Mouse (Mus musculus) heart, embryonic 11.5 days (tissue): ENCODE measurements at regions not wholly inside any gene's neighbourhood (a gene's known extent, or its start where the extent isn't known, plus 50 kb on each side); places are given as distances from the start of the nearest gene placed in this dataset.

Source experiments
- ATAC-seq: fragments of 200-750 bp; cut with Nextera tagmentation; replicated peaks from 2 replicates; pipeline ENCODE4 v1.8.0; 2017; ENCODE audit warnings: moderate library complexity; ENCODE audit not compliant: insufficient number of reproducible peaks, low FRiP score, low TSS enrichment
- H3K27ac ChIP-seq: fragments of 300-500 bp; sonication (generic); 2 replicates; pipeline ENCODE4 v1.5.1; 2014; ENCODE audit warnings: mild to moderate bottlenecking, low read depth, low read length
- H3K27me3 ChIP-seq: fragments of 300-500 bp; sonication (generic); 2 replicates; pipeline ENCODE4 v1.6.1; 2014; ENCODE audit warnings: mild to moderate bottlenecking, low read length, mixed read lengths; ENCODE audit not compliant: control insufficient read depth, insufficient read depth
- H3K36me3 ChIP-seq: fragments of 300-500 bp; sonication (generic); 2 replicates; pipeline ENCODE4 v1.6.1; 2014; ENCODE audit warnings: mild to moderate bottlenecking, low read length, moderate library complexity, mixed read lengths; ENCODE audit not compliant: control insufficient read depth, insufficient read depth
- H3K4me1 ChIP-seq: fragments of 300-500 bp; sonication (generic); 2 replicates; pipeline ENCODE4 v1.6.1; 2014; ENCODE audit warnings: low read length; ENCODE audit not compliant: control insufficient read depth, insufficient read depth
- H3K4me2 ChIP-seq: fragments of 300-500 bp; sonication (generic); 2 replicates; pipeline ENCODE4 v1.6.1; 2014; ENCODE audit warnings: mild to moderate bottlenecking, moderate library complexity
- H3K4me3 ChIP-seq: fragments of 300-500 bp; sonication (generic); 2 replicates; pipeline ENCODE4 v1.5.1; 2014; ENCODE audit warnings: low read depth, low read length
- H3K9ac ChIP-seq: fragments of 300-500 bp; sonication (generic); 2 replicates; pipeline ENCODE4 v1.6.1; 2014; ENCODE audit warnings: mild to moderate bottlenecking, low read depth, low read length, moderate library complexity
- H3K9me3 ChIP-seq: fragments of 300-500 bp; sonication (generic); replicated peaks from 2 replicates; pipeline ENCODE4 v1.6.1; 2016; ENCODE audit warnings: low read length; ENCODE audit not compliant: control insufficient read depth
- WGBS: fragments of 180-500 bp; shearing (Covaris S2); extraction: QIAGEN DNeasy Blood & Tissue Kit; methylation state at CpG from one replicate; pipeline ENCODE4 v1.1.7; 2014; ENCODE audit not compliant: insufficient replicate concordance; 5-methylcytosine and 5-hydroxymethylcytosine counted together

DNA sequence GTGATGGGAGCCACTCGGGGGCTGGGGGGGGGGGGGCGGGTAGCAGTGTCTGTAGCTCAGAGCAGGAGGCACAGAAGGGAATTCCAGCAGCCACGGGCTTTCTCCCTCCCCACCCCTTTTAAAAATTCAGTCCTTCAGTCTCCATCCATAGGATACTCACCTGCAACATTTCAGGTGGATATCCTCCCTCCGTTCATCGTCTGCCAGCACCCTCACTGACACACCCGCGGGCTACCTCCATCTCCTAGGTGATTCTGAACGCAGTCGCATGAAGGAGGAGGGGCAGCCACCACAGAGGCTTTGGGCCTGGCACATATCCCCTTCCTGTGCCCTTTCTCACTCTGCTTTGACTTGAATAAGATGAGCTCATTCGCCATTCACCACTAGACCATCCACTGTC, 79.4 kb upstream of the Tspan2 start:
- Histone ChIP-seq H3K27ac (no peak overlapping the region), H3K9me3 (no peaks in the 10 kb centered on the region), H3K4me1 (no peaks in the 10 kb centered on the region), H3K4me3 (no peak overlapping the region), H3K36me3 (no peaks in the 10 kb centered on the region), H3K9ac (no peak overlapping the region), H3K27me3 (no peaks in the 10 kb centered on the region), H3K4me2 (no peak overlapping the region)
- no peak for ATAC-seq
- 76% methylated on average over 10 of the region's 10 CpGs for WGBS

GRCm38 (mm10) chr3:102657116-102657515, 77.2 kb upstream of the Tspan2 start:
- no peak overlapping the region for H3K27ac ChIP-seq
- 73% methylated on average over 7 of the region's 7 CpGs for WGBS
- H3K4me3 ChIP-seq: no peak overlapping the region
- no peaks in the 10 kb centered on the region for H3K36me3 ChIP-seq
- ATAC-seq: no peak
- H3K9ac ChIP-seq: no peak overlapping the region
- H3K27me3 ChIP-seq: no peaks in the 10 kb centered on the region
- no peaks in the 10 kb centered on the region for H3K4me1 ChIP-seq
- H3K9me3 ChIP-seq: no peaks in the 10 kb centered on the region
- no peak overlapping the region for H3K4me2 ChIP-seq

GRCm38 (mm10) chr3:102657531-102658060, 76.7 kb upstream of the Tspan2 start:
- WGBS: 79% methylated on average over 7 of the region's 7 CpGs
- Histone ChIP-seq H3K36me3 (no peaks in the 10 kb centered on the region), H3K27ac (no peak overlapping the region), H3K27me3 (no peaks in the 10 kb centered on the region), H3K4me3 (no peak overlapping the region), H3K4me2 (no peak overlapping the region), H3K9me3 (no peaks in the 10 kb centered on the region), H3K4me1 (no peaks in the 10 kb centered on the region), H3K9ac (no peak overlapping the region)
- ATAC-seq: no peak

GRCm38 (mm10) chr3:102659352-102659751, 75.0 kb upstream of the Tspan2 start:
- no peaks in the 10 kb centered on the region for H3K9me3 ChIP-seq
- no peak for ATAC-seq
- no peaks in the 10 kb centered on the region for H3K36me3 ChIP-seq
- no peak overlapping the region for H3K9ac ChIP-seq
- no peak overlapping the region for H3K4me2 ChIP-seq
- 0 out of 2 replicates have a peak, but pooled peaks cover 2% of the 10 kb centered on the region for H3K27me3 ChIP-seq
- H3K27ac ChIP-seq: no peak overlapping the region
- WGBS: 72% methylated on average over 5 of the region's 5 CpGs
- H3K4me1 ChIP-seq: no peaks in the 10 kb centered on the region
- no peak overlapping the region for H3K4me3 ChIP-seq

GRCm38 (mm10) chr3:102661296-102661695, 73.0 kb upstream of the Tspan2 start:
- Histone ChIP-seq H3K27ac (no peak overlapping the region), H3K9me3 (no peaks in the 10 kb centered on the region), H3K9ac (no peak overlapping the region), H3K27me3 (0 out of 2 replicates have a peak, but pooled peaks cover 2% of the 10 kb centered on the region), H3K4me2 (no peak overlapping the region), H3K36me3 (no peaks in the 10 kb centered on the region), H3K4me1 (0 out of 2 replicates have a peak, but pooled peaks cover 2% of the 10 kb centered on the region), H3K4me3 (no peak overlapping the region)
- ATAC-seq: no peak
- 86% methylated on average over 7 of the region's 7 CpGs for WGBS

DNA sequence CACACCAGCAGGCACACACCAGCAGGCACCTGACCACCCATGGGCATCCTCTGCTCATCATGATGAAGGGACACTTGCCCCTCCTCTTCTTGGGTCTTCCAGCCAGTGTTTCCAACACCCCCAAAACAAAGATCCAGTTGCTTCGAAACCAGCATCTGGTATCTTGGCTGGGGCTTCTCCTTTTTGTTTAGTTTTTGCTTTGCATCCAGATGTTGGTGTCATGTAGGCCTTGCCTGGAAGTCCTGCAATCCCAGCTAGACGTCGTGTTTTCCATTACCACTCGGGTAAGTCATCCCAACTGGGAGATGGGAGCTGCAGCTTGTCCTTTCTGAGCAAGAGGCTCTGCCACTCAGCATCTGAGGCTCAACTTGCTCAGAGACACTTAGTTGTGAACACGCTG, 70.6 kb upstream of the Tspan2 start:
- Histone ChIP-seq H3K4me2 (no peak overlapping the region), H3K36me3 (no peaks in the 10 kb centered on the region), H3K27me3 (0 out of 2 replicates have a peak, but pooled peaks cover 2% of the 10 kb centered on the region), H3K4me3 (no peak overlapping the region), H3K9me3 (no peaks in the 10 kb centered on the region), H3K4me1 (0 out of 2 replicates have a peak, but pooled peaks cover 8% of the 10 kb centered on the region), H3K27ac (no peak overlapping the region), H3K9ac (no peak overlapping the region)
- ATAC-seq: no peak
- WGBS: 74% methylated on average over 5 of the region's 5 CpGs

GRCm38 (mm10) chr3:102664665-102665190, 69.6 kb upstream of the Tspan2 start:
- 47% methylated on average over 6 of the region's 6 CpGs for WGBS
- H3K9ac ChIP-seq: no peak overlapping the region

GRCm38 (mm10) chr3:102667796-102668195, 66.5 kb upstream of the Tspan2 start:
- H3K4me2 ChIP-seq: no peak overlapping the region
- H3K27me3 ChIP-seq: 0 out of 2 replicates have a peak, but pooled peaks cover 2% of the 10 kb centered on the region
- no peak overlapping the region for H3K27ac ChIP-seq
- no peak overlapping the region for H3K4me3 ChIP-seq
- H3K4me1 ChIP-seq: peaks cover 12% of the 10 kb centered on the region
- ATAC-seq: no peak
- 51% methylated on average over 3 of the region's 3 CpGs for WGBS
- H3K9me3 ChIP-seq: no peaks in the 10 kb centered on the region
- H3K9ac ChIP-seq: no peak overlapping the region
- H3K36me3 ChIP-seq: no peaks in the 10 kb centered on the region

More at GRCm38 (mm10) chr3:102664665-102665190, 69.6 kb upstream of the Tspan2 start:
- H3K9me3 ChIP-seq: no peaks in the 10 kb centered on the region
- 0 out of 2 replicates have a peak, but pooled peaks cover 2% of the 10 kb centered on the region for H3K27me3 ChIP-seq
- no peak for ATAC-seq
- H3K4me2 ChIP-seq: no peak overlapping the region
- 0 out of 2 replicates have a peak, but pooled peaks cover 8% of the 10 kb centered on the region for H3K4me1 ChIP-seq
- no peak overlapping the region for H3K27ac ChIP-seq
- H3K36me3 ChIP-seq: no peaks in the 10 kb centered on the region
- H3K4me3 ChIP-seq: no peak overlapping the region

DNA sequence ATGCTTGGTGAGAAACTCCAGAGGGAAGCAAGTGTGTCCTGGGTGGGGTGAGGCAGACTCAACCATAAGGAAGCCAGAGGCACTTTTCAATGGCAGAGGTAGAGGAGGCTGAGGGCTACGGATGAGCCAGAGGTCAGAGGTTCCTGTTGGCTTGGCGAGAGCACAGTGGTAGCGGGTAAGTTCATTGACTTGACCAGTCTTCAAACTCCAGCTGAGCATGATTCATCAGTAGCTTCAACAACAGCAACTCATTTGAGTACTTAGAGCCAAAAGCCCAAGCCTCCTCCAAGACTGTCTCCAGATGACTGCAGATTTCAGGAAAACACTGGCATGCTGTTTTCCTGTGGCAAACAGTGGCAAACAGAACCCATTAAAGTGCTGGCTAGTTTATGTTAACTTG, 65.8 kb upstream of the Tspan2 start:
- no peaks in the 10 kb centered on the region for H3K9me3 ChIP-seq
- no peak overlapping the region for H3K4me3 ChIP-seq
- no peak overlapping the region for H3K4me2 ChIP-seq
- no peak overlapping the region for H3K27ac ChIP-seq
- H3K9ac ChIP-seq: no peak overlapping the region
- 0 out of 2 replicates have a peak, but pooled peaks cover 2% of the 10 kb centered on the region for H3K27me3 ChIP-seq
- no peak for ATAC-seq
- WGBS: 93% methylated on average over 3 of the region's 3 CpGs
- no peaks in the 10 kb centered on the region for H3K36me3 ChIP-seq
- peaks cover 12% of the 10 kb centered on the region for H3K4me1 ChIP-seq
